Mouse (Mus musculus) macrophage (primary cell): ENCODE results near the gene Atf6b. TPM values are rescaled to one million over a fixed set of nuclear protein-coding genes. Genes with fewer than 3 reads are reported as not detected.

Experiments
- H3K27ac ChIP-seq: fragments of 350-480 bp; formaldehyde crosslinking; 2 replicates; pipeline ENCODE4 v1.9.0; 2021
- H3K36me3 ChIP-seq: fragments of 350-480 bp; formaldehyde crosslinking; 2 replicates; pipeline ENCODE4 v1.9.0; 2021; ENCODE audit errors: inconsistent target
- H3K4me3 ChIP-seq: fragments of 350-480 bp; formaldehyde crosslinking; 2 replicates; pipeline ENCODE4 v1.9.0; 2021; ENCODE audit errors: inconsistent target
- H3K79me2 ChIP-seq: fragments of 350-480 bp; formaldehyde crosslinking; 2 replicates; pipeline ENCODE4 v1.9.0; 2021; ENCODE audit errors: inconsistent target
- WGBS: methylation state at CpG from one replicate; pipeline ENCODE4 v1.1.7; 2026; ENCODE audit warnings: inconsistent platforms; ENCODE audit not compliant: missing documents; 5-methylcytosine and 5-hydroxymethylcytosine counted together
- polyA plus RNA-seq: library from polyadenylated mRNA; stranded (reverse); fragments of 250-400 nt; gene quantifications from 3 replicates; pipeline ENCODE4 v1.2.4, GENCODE M21; 2018; ENCODE audit warnings: inconsistent platforms

Atf6b gene
- polyA plus RNA-seq, 1 experiment from 2014 or later: 31.4 TPM

GRCm38 (mm10) chr17:34659181-34659896 lies 12.4 kb downstream of the Atf6b start:
- no peaks in the 10 kb centered on the region for H3K79me2 ChIP-seq
- peaks cover 4% of the 10 kb centered on the region; the same call in 1 of the 2 replicates for H3K36me3 ChIP-seq
- 44% methylated on average over 12 of the region's 12 CpGs for WGBS
- H3K4me3 ChIP-seq: no peak overlapping the region
- H3K27ac ChIP-seq: no peak overlapping the region

DNA sequence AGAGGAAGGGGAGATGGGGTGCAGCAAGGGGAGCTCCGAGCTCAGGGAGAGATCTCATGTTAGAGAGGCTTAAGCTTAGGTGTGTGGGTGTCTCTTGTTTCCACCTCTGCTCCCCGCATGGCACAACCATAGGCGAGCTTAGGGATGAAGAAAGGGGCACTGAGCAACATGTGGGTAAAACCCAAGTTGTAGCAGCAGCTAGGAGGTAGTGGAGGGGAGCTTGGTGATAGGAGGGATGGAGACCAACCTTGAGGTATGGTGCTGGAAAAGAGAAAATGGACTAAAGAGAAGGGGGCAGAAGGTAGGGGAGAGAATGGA lies 12.9 kb downstream of the Atf6b start:
- Histone ChIP-seq H3K4me3 (no peak overlapping the region), H3K27ac (no peak overlapping the region), H3K36me3 (no peaks in the 10 kb centered on the region), H3K79me2 (no peaks in the 10 kb centered on the region)
- WGBS: 66% methylated on average over 3 of the region's 3 CpGs

- H3K27ac ChIP-seq: no peak overlapping the region
- H3K79me2 ChIP-seq: no peaks in the 10 kb centered on the region
- no peaks in the 10 kb centered on the region for H3K36me3 ChIP-seq
- 34% methylated on average over 11 of the region's 11 CpGs for WGBS
- no peak overlapping the region for H3K4me3 ChIP-seq
Measured at GRCm38 (mm10) chr17:34660259-34660820, 13.4 kb downstream of the Atf6b start.

- Histone ChIP-seq H3K36me3 (no peaks in the 10 kb centered on the region), H3K79me2 (no peaks in the 10 kb centered on the region), H3K4me3 (no peak overlapping the region), H3K27ac (no peak overlapping the region)
- 5% methylated on average over 19 of the region's 19 CpGs for WGBS
Measured at GRCm38 (mm10) chr17:34661121-34661591, 14.2 kb downstream of the Atf6b start.

GRCm38 (mm10) chr17:34662468-34662867 lies 15.5 kb downstream of the Atf6b start:
- no peaks in the 10 kb centered on the region for H3K79me2 ChIP-seq
- 83% methylated on average over 1 of the region's 1 CpGs for WGBS
- no peak overlapping the region for H3K27ac ChIP-seq
- H3K36me3 ChIP-seq: no peaks in the 10 kb centered on the region
- no peak overlapping the region for H3K4me3 ChIP-seq

GRCm38 (mm10) chr17:34662978-34663377 lies 16.0 kb downstream of the Atf6b start:
- Histone ChIP-seq H3K4me3 (no peak overlapping the region), H3K79me2 (no peaks in the 10 kb centered on the region), H3K27ac (no peak overlapping the region), H3K36me3 (no peaks in the 10 kb centered on the region)
- WGBS: 88% methylated on average over 8 of the region's 8 CpGs

DNA sequence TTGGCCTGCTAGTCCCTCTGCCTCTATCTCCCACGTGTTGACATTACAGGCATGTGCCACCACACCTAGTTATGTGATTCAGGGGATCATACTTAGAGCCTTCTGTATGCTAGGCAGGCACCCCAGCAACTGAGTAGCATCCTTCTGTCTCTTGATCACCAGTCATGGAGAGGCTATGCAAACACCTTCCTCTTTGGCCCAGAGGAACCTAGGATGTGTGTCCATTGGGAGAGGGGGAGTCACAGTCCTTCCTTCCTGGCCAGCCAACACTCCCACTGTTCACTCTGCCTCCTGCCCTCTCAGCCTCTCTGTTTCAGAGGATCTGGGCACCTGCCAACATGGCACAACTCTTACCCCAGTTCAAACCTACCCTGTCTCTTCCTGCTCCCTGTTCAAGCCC lies 16.6 kb downstream of the Atf6b start:
- no peak overlapping the region for H3K27ac ChIP-seq
- H3K4me3 ChIP-seq: no peak overlapping the region
- H3K36me3 ChIP-seq: no peaks in the 10 kb centered on the region
- H3K79me2 ChIP-seq: no peaks in the 10 kb centered on the region
- WGBS: 18% methylated on average over 1 of the region's 1 CpGs

DNA sequence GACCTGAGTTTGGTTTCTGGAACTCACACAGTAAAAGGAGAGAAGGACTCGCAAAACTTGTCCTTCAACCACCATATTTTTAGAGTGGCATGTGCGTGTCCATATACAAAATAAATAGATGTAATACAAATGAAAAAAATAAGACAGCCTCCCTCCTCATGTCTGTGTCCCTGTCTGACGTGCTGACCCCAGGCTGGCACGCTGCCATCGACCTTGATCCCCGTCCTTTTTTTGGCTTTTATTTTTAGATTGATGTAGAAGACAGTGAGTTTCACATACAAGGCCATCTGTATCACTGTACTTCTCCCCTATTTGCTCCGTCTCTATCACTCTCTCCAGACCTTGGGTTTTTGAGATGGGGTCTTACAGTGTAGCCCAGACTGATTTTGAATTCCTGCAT lies 17.5 kb downstream of the Atf6b start:
- H3K79me2 ChIP-seq: no peaks in the 10 kb centered on the region
- H3K4me3 ChIP-seq: no peak overlapping the region
- WGBS: 77% methylated on average over 7 of the region's 7 CpGs
- H3K36me3 ChIP-seq: no peaks in the 10 kb centered on the region
- no peak overlapping the region for H3K27ac ChIP-seq

DNA sequence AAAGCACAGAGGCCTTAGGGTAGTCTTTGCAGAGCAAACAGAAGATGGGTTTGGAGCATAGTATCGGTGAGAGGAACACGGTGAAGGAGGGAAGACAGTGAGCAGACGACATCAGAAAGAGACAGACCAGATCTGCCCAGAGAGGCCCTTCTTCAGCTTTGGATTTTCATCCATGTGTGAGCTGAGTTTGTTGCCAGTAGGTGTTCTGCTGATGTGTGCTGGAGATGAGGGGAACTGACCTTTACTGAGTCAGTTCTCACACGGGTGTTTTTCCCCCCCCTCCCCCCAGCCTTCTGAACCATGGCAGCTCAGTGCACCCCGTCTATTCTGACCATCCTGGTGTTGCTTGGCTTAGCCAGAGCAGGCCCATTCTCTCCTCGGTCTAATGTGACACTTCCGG lies 23.3 kb downstream of the Atf6b start, which contains the start of gene Tnxb:
Tnxb (plus strand) TSS at position 301 of the 400 bp plus-strand sequence.
- Histone ChIP-seq H3K36me3 (no peaks in the 10 kb centered on the region), H3K27ac (no peak within 1 kb of the TSS), H3K79me2 (no peaks in the 10 kb centered on the region), H3K4me3 (no peak within 1 kb of the TSS)
- 65% methylated on average over 6 of the region's 7 CpGs for WGBS

GRCm38 (mm10) chr17:34671151-34672066 lies 24.5 kb downstream of the Atf6b start:
- Histone ChIP-seq H3K27ac (no peak overlapping the region), H3K36me3 (no peaks in the 10 kb centered on the region), H3K4me3 (no peak overlapping the region), H3K79me2 (no peaks in the 10 kb centered on the region)
- 17% methylated on average over 85 of the region's 93 CpGs for WGBS

DNA sequence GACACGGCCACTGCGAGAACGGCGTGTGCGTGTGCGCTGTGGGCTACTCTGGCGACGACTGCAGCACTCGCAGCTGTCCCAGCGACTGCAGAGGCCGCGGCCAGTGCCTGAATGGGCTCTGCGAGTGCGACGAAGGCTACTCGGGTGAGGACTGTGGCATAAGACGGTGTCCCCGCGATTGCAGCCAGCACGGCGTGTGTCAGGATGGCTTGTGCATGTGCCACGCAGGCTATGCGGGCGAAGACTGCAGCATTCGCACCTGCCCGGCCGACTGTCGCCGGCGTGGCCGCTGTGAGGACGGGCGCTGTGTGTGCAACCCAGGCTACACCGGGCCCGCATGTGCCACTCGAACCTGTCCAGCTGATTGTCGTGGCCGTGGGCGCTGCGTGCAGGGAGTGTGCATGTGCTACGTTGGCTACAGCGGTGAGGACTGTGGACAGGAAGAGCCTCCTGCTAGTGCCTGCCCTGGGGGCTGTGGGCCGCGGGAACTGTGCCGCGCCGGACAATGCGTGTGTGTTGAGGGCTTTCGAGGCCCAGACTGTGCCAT lies 25.4 kb downstream of the Atf6b start:
- 40% methylated on average over 49 of the region's 49 CpGs for WGBS
- H3K27ac ChIP-seq: no peak overlapping the region
- no peak overlapping the region for H3K4me3 ChIP-seq
- H3K79me2 ChIP-seq: no peaks in the 10 kb centered on the region
- no peaks in the 10 kb centered on the region for H3K36me3 ChIP-seq

DNA sequence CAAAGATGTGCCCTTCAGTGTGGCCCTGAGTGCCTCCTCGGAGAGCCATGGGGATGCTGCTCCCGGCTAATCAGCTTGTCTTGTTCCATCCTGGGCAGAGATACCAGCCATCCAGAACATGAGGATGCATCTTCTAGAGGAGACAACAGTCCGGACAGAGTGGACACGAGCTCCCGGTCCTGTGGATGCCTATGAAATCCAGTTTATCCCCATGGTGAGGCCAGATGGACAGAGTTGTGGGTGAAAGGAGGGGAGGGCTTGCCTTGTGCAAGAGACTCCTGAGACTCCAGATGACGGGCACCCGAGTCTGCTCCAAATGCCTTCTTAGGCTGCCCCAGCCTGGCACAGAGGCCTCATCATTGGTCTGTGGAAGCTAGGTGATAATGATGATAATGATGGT lies 26.2 kb downstream of the Atf6b start:
- Histone ChIP-seq H3K27ac (no peak overlapping the region), H3K36me3 (no peaks in the 10 kb centered on the region), H3K79me2 (no peaks in the 10 kb centered on the region), H3K4me3 (no peak overlapping the region)
- WGBS: 89% methylated on average over 7 of the region's 7 CpGs

DNA sequence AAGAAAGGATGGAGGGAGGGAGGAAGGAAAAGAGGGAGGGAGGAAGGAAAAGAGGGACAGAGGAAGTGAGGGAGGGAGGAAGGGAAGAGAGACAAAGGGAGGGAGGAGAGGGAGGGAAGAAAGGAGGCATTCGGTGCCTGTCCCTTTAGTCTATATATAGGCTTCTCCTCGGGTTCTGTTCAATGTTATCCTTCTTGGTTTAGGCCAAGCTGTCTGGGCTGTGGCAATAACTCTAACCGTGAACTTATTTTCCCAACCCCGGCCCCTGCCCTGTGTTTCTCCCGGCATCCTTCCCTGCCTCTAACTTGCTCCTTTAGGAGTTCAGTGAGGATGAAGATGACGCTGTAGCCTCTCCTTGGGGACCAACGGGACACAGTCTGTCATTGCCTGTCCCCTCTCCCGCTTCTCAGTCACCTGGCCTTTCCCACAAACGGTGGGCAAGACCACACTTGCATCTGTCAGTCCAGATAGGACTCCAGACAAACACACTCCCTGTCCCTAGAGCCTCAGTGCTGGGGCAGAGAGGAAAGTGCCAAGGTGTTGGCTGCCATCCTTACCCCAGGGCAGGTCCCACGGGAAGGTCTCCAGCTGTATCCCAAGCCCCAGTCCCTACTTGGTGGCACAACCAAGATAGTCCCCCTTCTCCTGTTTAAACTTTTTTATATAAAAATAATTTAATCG lies 27.7 kb downstream of the Atf6b start:
- no peaks in the 10 kb centered on the region for H3K36me3 ChIP-seq
- no peaks in the 10 kb centered on the region for H3K79me2 ChIP-seq
- WGBS: 74% methylated on average over 11 of the region's 11 CpGs
- H3K27ac ChIP-seq: no peak overlapping the region
- H3K4me3 ChIP-seq: no peak overlapping the region
